Mouse (Mus musculus): ENCODE data around the gene Pcdh18. TPM values are rescaled to one million over a fixed set of nuclear protein-coding genes. Genes with fewer than 3 reads are reported as not detected.

Gene Pcdh18
- total RNA-seq (2023) = under 1 TPM in 1 of 2 experiments, not detected in 1; 0.73 TPM

GRCm38 (mm10) chr3:49756870-49757625 is at the start of gene Pcdh18:
TSS of gene Pcdh18 (minus strand) at chr3:49757325.

Measured in monocyte, adult 59 days (primary cell).